Mouse (Mus musculus) neutrophil, adult 83 days (primary cell): Measurements from ENCODE around the gene Krcc1. TPM values are rescaled to one million over a fixed set of nuclear protein-coding genes. Genes with fewer than 3 reads are reported as not detected.

Experiments
- total RNA-seq, 2 experiments: library from RNA; stranded (reverse); gene quantifications; one replicate each; pipeline ENCODE4 v1.2.4; 2023

Gene Krcc1
- total RNA-seq = 10 to 100 TPM; 34.5 to 36.1 TPM

GRCm38 (mm10) chr6:71271389-71272315 lies at the start of gene Krcc1:
TSS of gene Krcc1 (plus strand) at chr6:71271677.

DNA sequence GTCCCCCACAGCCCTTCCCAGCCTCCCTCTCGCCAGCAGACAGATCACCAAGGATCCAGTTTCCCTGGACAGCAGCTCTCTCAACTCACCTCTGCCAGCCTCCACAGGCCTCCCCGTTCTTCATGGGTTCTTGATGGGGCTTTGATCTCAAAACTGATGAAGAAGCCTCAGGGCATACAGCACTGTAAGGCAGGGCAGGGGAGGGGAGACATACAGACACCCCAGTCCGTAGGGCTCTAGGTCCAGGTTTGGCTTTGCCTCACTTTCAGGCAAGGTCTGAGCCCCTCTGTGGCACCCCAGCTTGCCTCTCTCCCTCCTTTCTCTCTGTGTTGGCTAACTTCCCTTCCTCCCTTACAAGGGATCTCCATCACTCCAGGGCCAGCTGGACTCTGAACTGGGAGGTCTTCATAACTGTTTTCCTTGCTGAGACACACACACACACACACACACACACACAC lies 50.4 kb downstream of the Krcc1 start, which contains the start of gene Smyd1:
Gene Smyd1, minus strand, starts transcription at position 408 of the 458 bp plus-strand sequence.

GRCm38 (mm10) chr6:71322491-71322921 lies 51.0 kb downstream of the Krcc1 start, which contains the start of gene Cd8b1:
TSS of gene Cd8b1 (plus strand) at chr6:71322788.

Other genes with a start within 250 kb of the Krcc1 start
- not detected for gene Thnsl2, start 127.2 kb upstream of the Krcc1 start, total RNA-seq
- not detected for gene Fabp1, start 71.8 kb upstream of the Krcc1 start, total RNA-seq
- gene Smyd1, start 50.6 kb downstream of the Krcc1 start, total RNA-seq = not detected
- not detected for gene Cd8b1, start 51.1 kb downstream of the Krcc1 start, total RNA-seq
- gene Cd8a, start 101.8 kb downstream of the Krcc1 start, total RNA-seq = under 1 TPM in 1 of 2 experiments, not detected in 1; 0.13 TPM
- 10 to 100 TPM; 40.7 to 43.2 TPM for gene Rmnd5a, start 169.0 kb downstream of the Krcc1 start, total RNA-seq
- 10 to 100 TPM; 11.2 to 12.4 TPM for gene Rnf103, start 222.2 kb downstream of the Krcc1 start, total RNA-seq